Mouse (Mus musculus) megakaryocyte-erythroid progenitor cell, adult 5-6 weeks (primary cell): ENCODE measurements around the gene Ccdc93. TPM values are rescaled to one million over a fixed set of nuclear protein-coding genes. Genes with fewer than 3 reads are reported as not detected.

Experiments
- ATAC-seq: replicated peaks from 2 replicates; pipeline ENCODE4 v1.8.0; 2016; ENCODE audit warnings: mild to moderate bottlenecking, inconsistent platforms; ENCODE audit not compliant: severe bottlenecking, poor library complexity, low FRiP score, low TSS enrichment
- total RNA-seq, 2 experiments: library from RNA; stranded (forward) in 1 of 2; stranded (reverse) in 1 of 2; fragments of 200-1000, 215-1000 nt in 1 of 2; fragments of >200 nt in 1 of 2; fragmentation: Nextera tagmentation in 1 of 2; gene quantifications; 2 replicates each; pipeline ENCODE4 v1.2.3; 2014 to 2017

The Ccdc93 gene
- total RNA-seq (2014; fragmentation: Nextera tagmentation) (7.9 and 14.3 TPM in 2 replicates), total RNA-seq (2017) (14.1 and 16.3 TPM in 2 replicates)

- peak; percentile 93 for ATAC-seq
Measured at GRCm38 (mm10) chr1:121430938-121431928, at the start of gene Ccdc93. Gene Ccdc93 (plus strand): TSS chr1:121431049.

- no peak for ATAC-seq
Measured at GRCm38 (mm10) chr1:121381562-121381961, 49.3 kb upstream of the Ccdc93 start.

- ATAC-seq = no peak
Measured at GRCm38 (mm10) chr1:121388312-121388711, 42.5 kb upstream of the Ccdc93 start.

- no peak for ATAC-seq
Measured at GRCm38 (mm10) chr1:121388732-121389131, 42.1 kb upstream of the Ccdc93 start.

- no peak for ATAC-seq
Measured at GRCm38 (mm10) chr1:121389574-121389973, 41.3 kb upstream of the Ccdc93 start.

- ATAC-seq = no peak
Measured at GRCm38 (mm10) chr1:121390003-121390402, 40.8 kb upstream of the Ccdc93 start.

- no peak for ATAC-seq
Measured at GRCm38 (mm10) chr1:121390421-121390820, 40.4 kb upstream of the Ccdc93 start.

GRCm38 (mm10) chr1:121390855-121391254 lies 40.0 kb upstream of the Ccdc93 start:
- no peak for ATAC-seq

- ATAC-seq = no peak
Measured at GRCm38 (mm10) chr1:121393117-121393516, 37.7 kb upstream of the Ccdc93 start.

- ATAC-seq = no peak
Measured at GRCm38 (mm10) chr1:121394764-121395163, 36.1 kb upstream of the Ccdc93 start.

GRCm38 (mm10) chr1:121396501-121396900 lies 34.3 kb upstream of the Ccdc93 start:
- ATAC-seq = no peak

GRCm38 (mm10) chr1:121398231-121398630 lies 32.6 kb upstream of the Ccdc93 start:
- no peak for ATAC-seq

- ATAC-seq = no peak
Measured at GRCm38 (mm10) chr1:121398986-121399881, 31.6 kb upstream of the Ccdc93 start.

GRCm38 (mm10) chr1:121400243-121400642 lies 30.6 kb upstream of the Ccdc93 start:
- ATAC-seq = no peak

GRCm38 (mm10) chr1:121419084-121419483 lies 11.8 kb upstream of the Ccdc93 start:
- ATAC-seq = peak; percentile 61; the same call in 1 of the 2 replicates

- no peak for ATAC-seq
Measured at GRCm38 (mm10) chr1:121419569-121420265, 11.1 kb upstream of the Ccdc93 start.

- ATAC-seq = no peak
Measured at GRCm38 (mm10) chr1:121430183-121430937, 489 bp upstream of the Ccdc93 start.

GRCm38 (mm10) chr1:121435981-121436380 lies 5.1 kb downstream of the Ccdc93 start:
- no peak for ATAC-seq
